Mouse (Mus musculus) megakaryocyte, adult 5-6 weeks (primary cell): ENCODE measurements around the gene Ttc39b. TPM values are rescaled to one million over a fixed set of nuclear protein-coding genes. Genes with fewer than 3 reads are reported as not detected.

Source experiments
- ATAC-seq: 2 replicates; pipeline ENCODE4 v1.8.0; 2016; ENCODE audit warnings: mild to moderate bottlenecking, inconsistent platforms; ENCODE audit not compliant: poor library complexity, severe bottlenecking
- total RNA-seq, 2 experiments: library from RNA; stranded (forward) in 1 of 2; stranded (reverse) in 1 of 2; fragments of 153-499, 151-499 nt in 1 of 2; fragments of 221-1000, 200-1000 nt in 1 of 2; gene quantifications; 2 replicates each; pipeline versions ENCODE4 v1.2.3 to v1.2.4; 2015 to 2017

The Ttc39b gene
- total RNA-seq, 2 experiments from 2014 or later: 4.4 to 5.0 TPM

- no peak for ATAC-seq
Observed at GRCm38 (mm10) chr4:83233181-83234123, 90.6 kb downstream of the Ttc39b start.

GRCm38 (mm10) chr4:83232315-83232880, 91.7 kb downstream of the Ttc39b start:
- ATAC-seq: no peak

- ATAC-seq: no peak
Observed at GRCm38 (mm10) chr4:83228664-83229283, 95.3 kb downstream of the Ttc39b start.

GRCm38 (mm10) chr4:83228073-83228472, 96.0 kb downstream of the Ttc39b start:
- no peak for ATAC-seq

GRCm38 (mm10) chr4:83225633-83226360, 98.3 kb downstream of the Ttc39b start:
- no peak for ATAC-seq

- ATAC-seq: 0 out of 2 replicates have a peak, but pooled peaks have one; percentile 30
Observed at GRCm38 (mm10) chr4:83224242-83224641, 99.8 kb downstream of the Ttc39b start.

- no peak for ATAC-seq
Observed at GRCm38 (mm10) chr4:83223197-83223596, 100.9 kb downstream of the Ttc39b start.

GRCm38 (mm10) chr4:83220761-83221557, 103.1 kb downstream of the Ttc39b start:
- no peak for ATAC-seq

- ATAC-seq: no peak
Observed at GRCm38 (mm10) chr4:83219253-83219652, 104.8 kb downstream of the Ttc39b start.

GRCm38 (mm10) chr4:83217128-83217527, 106.9 kb downstream of the Ttc39b start:
- ATAC-seq: no peak

GRCm38 (mm10) chr4:83216381-83216780, 107.7 kb downstream of the Ttc39b start:
- no peak for ATAC-seq

- no peak for ATAC-seq
Observed at GRCm38 (mm10) chr4:83215776-83216175, 108.3 kb downstream of the Ttc39b start.

GRCm38 (mm10) chr4:83214822-83215558, 109.1 kb downstream of the Ttc39b start:
- ATAC-seq: no peak

- ATAC-seq: no peak; the same call in 1 of the 2 replicates
Observed at GRCm38 (mm10) chr4:83213752-83214151, 110.3 kb downstream of the Ttc39b start.

- ATAC-seq: no peak
Observed at GRCm38 (mm10) chr4:83211709-83212108, 112.3 kb downstream of the Ttc39b start.

GRCm38 (mm10) chr4:83210437-83210836, 113.6 kb downstream of the Ttc39b start:
- no peak for ATAC-seq

- no peak for ATAC-seq
Observed at GRCm38 (mm10) chr4:83206803-83207586, 117.1 kb downstream of the Ttc39b start.

GRCm38 (mm10) chr4:83206416-83206802, 117.6 kb downstream of the Ttc39b start:
- ATAC-seq: no peak

- peak; percentile 49; the same call in 1 of the 2 replicates for ATAC-seq
Observed at GRCm38 (mm10) chr4:83199391-83199790, 124.7 kb downstream of the Ttc39b start.
